Mouse (Mus musculus) CH12.LX (cell line): ENCODE data around the gene Emc9. TPM values are rescaled to one million over a fixed set of nuclear protein-coding genes. Genes with fewer than 3 reads are reported as not detected.

ENCODE experiments used
- DNase-seq: peaks from one replicate; pipeline ENCODE4 v3.0.0-alpha.2; 2013; ENCODE audit errors: extremely low read depth
- H3K27ac ChIP-seq: 2 replicates; pipeline ENCODE4 v1.5.1; 2012; ENCODE audit warnings: low read depth, mild to moderate bottlenecking, control low read depth, moderate library complexity; ENCODE audit not compliant: insufficient read depth
- H3K27me3 ChIP-seq: replicated peaks from 2 replicates; pipeline ENCODE3; 2012; ENCODE audit warnings: inconsistent platforms
- H3K36me3 ChIP-seq, 2 experiments: replicated peaks in 1 of 2; 2 replicates each; pipeline versions ENCODE3 to v1.6.1; 2012; ENCODE audit warnings: inconsistent platforms in 1 of 2, low read length in 1 of 2, mild to moderate bottlenecking in 1 of 2, mixed read lengths in 1 of 2, moderate library complexity in 1 of 2; ENCODE audit not compliant: control insufficient read depth in 1 of 2, insufficient read depth in 1 of 2
- H3K4me1 ChIP-seq, 2 experiments: 2 replicates each; pipeline ENCODE4 v1.6.1; 2012; ENCODE audit warnings: inconsistent platforms in 1 of 2, moderate library complexity in 1 of 2; ENCODE audit not compliant: insufficient read depth in 2 of 2, control insufficient read depth in 1 of 2
- H3K4me2 ChIP-seq: 2 replicates; pipeline ENCODE4 v1.6.1; 2012; ENCODE audit warnings: low read depth, mild to moderate bottlenecking, control low read depth; ENCODE audit not compliant: poor library complexity, insufficient read depth, severe bottlenecking
- H3K4me3 ChIP-seq, 3 experiments: fragments of 150-350 bp in 1 of 3; sonication (generic) in 1 of 3; replicated peaks in 1 of 3; 2 replicates each; pipeline versions ENCODE3 to v1.5.1; 2011 to 2012; ENCODE audit warnings: low read depth in 2 of 3, low read length in 2 of 3, mild to moderate bottlenecking in 2 of 3, moderate library complexity in 2 of 3, control low read depth in 1 of 3, improper control_type of control experiment in 1 of 3, inconsistent platforms in 1 of 3, mixed read lengths in 1 of 3; ENCODE audit not compliant: poor library complexity in 1 of 3
- H3K79me2 ChIP-seq: replicated peaks from 2 replicates; pipeline ENCODE4 v1.6.1; 2012; ENCODE audit warnings: mild to moderate bottlenecking, moderate library complexity; ENCODE audit not compliant: control insufficient read depth, poor library complexity, insufficient read depth, severe bottlenecking; ENCODE audit errors: extremely low read depth
- H3K9ac ChIP-seq: 2 replicates; pipeline ENCODE4 v1.6.1; 2012; ENCODE audit warnings: low read depth, mild to moderate bottlenecking, control low read depth, moderate library complexity; ENCODE audit not compliant: insufficient read depth
- H3K9me3 ChIP-seq: replicated peaks from 2 replicates; pipeline ENCODE3; 2012; ENCODE audit warnings: low read length, inconsistent platforms, mixed read lengths
- BHLHE40 ChIP-seq: IDR thresholded peaks from 2 replicates; pipeline ENCODE4 v1.6.1; 2011; ENCODE audit warnings: mild to moderate bottlenecking, low read depth, low read length, improper control_type of control experiment
- CTCF ChIP-seq, 2 experiments: IDR thresholded peaks in 1 of 2; conservative IDR thresholded peaks in 1 of 2; 2 replicates each; pipeline ENCODE4 v1.5.1; 2011 to 2012; ENCODE audit warnings: low read depth in 2 of 2, low read length in 2 of 2, improper control_type of control experiment in 1 of 2, inconsistent platforms in 1 of 2, mild to moderate bottlenecking in 1 of 2, moderate library complexity in 1 of 2
- JUN ChIP-seq: IDR thresholded peaks from 2 replicates; pipeline ENCODE4 v1.6.1; 2011; ENCODE audit warnings: low read depth, mild to moderate bottlenecking, low read length, improper control_type of control experiment, moderate library complexity; ENCODE audit not compliant: insufficient read depth
- MAZ ChIP-seq: IDR thresholded peaks from 2 replicates; pipeline ENCODE4 v1.6.1; 2012; ENCODE audit warnings: low read depth, mild to moderate bottlenecking, inconsistent platforms, low read length, improper control_type of control experiment, moderate library complexity
- MEF2A ChIP-seq: IDR thresholded peaks from 2 replicates; pipeline ENCODE4 v1.6.1; 2014; ENCODE audit warnings: low read depth, mild to moderate bottlenecking, inconsistent platforms, low read length, improper control_type of control experiment, borderline replicate concordance
- RAD21 ChIP-seq: IDR thresholded peaks from 2 replicates; pipeline ENCODE4 v1.6.1; 2011; ENCODE audit warnings: low read depth, mild to moderate bottlenecking, low read length, improper control_type of control experiment, moderate library complexity
- SIN3A ChIP-seq: IDR thresholded peaks from 2 replicates; pipeline ENCODE4 v1.6.1; 2012; ENCODE audit warnings: low read length, improper control_type of control experiment, inconsistent platforms
- SMC3 ChIP-seq: IDR thresholded peaks from 2 replicates; pipeline ENCODE4 v1.6.1; 2011; ENCODE audit warnings: low read depth, low read length, improper control_type of control experiment
- USF2 ChIP-seq: conservative IDR thresholded peaks from 2 replicates; pipeline ENCODE4 v1.6.1; 2011; ENCODE audit warnings: low read depth, low read length, improper control_type of control experiment
- dilution Hi-C: fragments of 300-500 bp; cut with MboI; formaldehyde crosslinking; loops from 2 replicates; pipeline ENCODE4 v1.14.3; 2020; ENCODE audit warnings: low sequenced_read_pairs; ENCODE audit not compliant: extremely low pct_unique_long_range_greater_than_20kb, extremely low pct_ligation_motif_present
- in situ Hi-C: fragments of 300-500 bp; cut with MboI; formaldehyde crosslinking; loops from 3 replicates; pipeline ENCODE4 v1.14.3; 2019; ENCODE audit warnings: low sequenced_read_pairs, low pct_ligation_motif_present, low pct_unique_long_range_greater_than_20kb, mixed read lengths
- polyA plus RNA-seq: library from polyadenylated mRNA; unstranded; fragments of >175 nt; gene quantifications from 2 replicates; pipeline ENCODE4 v1.2.1, GENCODE M21; 2012; ENCODE audit warnings: low read depth; ENCODE audit not compliant: insufficient read length
- total RNA-seq, 2 experiments: library from RNA; depleted of rRNA; stranded (reverse); fragments of 300-350 nt in 1 of 2; fragments of >200 nt in 1 of 2; gene quantifications; 2 replicates each; pipeline ENCODE4 v1.2.3; 2012 to 2014

Emc9 gene
- total and polyA plus RNA-seq, 3 experiments: 1.7 to 9.6 (median 4.2) TPM

- dilution Hi-C loops: no loop called here
- Histone ChIP-seq H3K9me3 (no peaks in the 10 kb centered on the region), H3K4me1 (peaks cover 7 to 13% of the 10 kb centered on the region in 2 experiments), H3K9ac (no peak overlapping the region), H3K4me3 (no peak overlapping the region), H3K4me2 (no peak overlapping the region), H3K27me3 (no peaks in the 10 kb centered on the region)
- no peak for DNase-seq
- in situ Hi-C loops: no loop called here
- TF ChIP-seq SMC3 (peak; percentile 34), CTCF (conservative IDR thresholded peaks at IDR 0.05 in 1 of 2, IDR thresholded peaks at IDR 0.05 in 1 of 2; ENCODE audit: low read depth in 2 of 2, low read length in 2 of 2) (peak in 1 of 2 experiments; percentile 54; a peak in 2 of 4 replicates), USF2 (no peak), RAD21 (peak; percentile 48)
- TF ChIP-seq, all 38 proteins: peak for 3
- Histone ChIP-seq H3K79me2 (0 out of 2 replicates have a peak, but pooled peaks cover 4% of the 10 kb centered on the region), H3K27ac (no peak overlapping the region), H3K36me3 (peaks cover 54 to 86% of the 10 kb centered on the region in 2 experiments)
These were observed 19.4 kb downstream of the Emc9 start for GRCm38 (mm10) chr14:55565748-55566147.

GRCm38 (mm10) chr14:55563249-55563648, 21.9 kb downstream of the Emc9 start:
- in situ Hi-C loops (no loop called here), dilution Hi-C loops (no loop called here)
- DNase-seq: no peak
- Histone ChIP-seq H3K9ac (no peak overlapping the region), H3K4me3 (no peak overlapping the region), H3K27me3 (no peaks in the 10 kb centered on the region), H3K4me1 (peaks cover 7 to 16% of the 10 kb centered on the region in 2 experiments), H3K4me2 (no peak overlapping the region), H3K27ac (no peak overlapping the region), H3K9me3 (no peaks in the 10 kb centered on the region), H3K79me2 (peaks cover 5% of the 10 kb centered on the region; the same call in 1 of the 2 replicates), H3K36me3 (peaks cover 41 to 64% of the 10 kb centered on the region in 2 experiments)
- TF ChIP-seq SMC3 (no peak), SIN3A (no peak), JUN (no peak), MEF2A (no peak)

DNA sequence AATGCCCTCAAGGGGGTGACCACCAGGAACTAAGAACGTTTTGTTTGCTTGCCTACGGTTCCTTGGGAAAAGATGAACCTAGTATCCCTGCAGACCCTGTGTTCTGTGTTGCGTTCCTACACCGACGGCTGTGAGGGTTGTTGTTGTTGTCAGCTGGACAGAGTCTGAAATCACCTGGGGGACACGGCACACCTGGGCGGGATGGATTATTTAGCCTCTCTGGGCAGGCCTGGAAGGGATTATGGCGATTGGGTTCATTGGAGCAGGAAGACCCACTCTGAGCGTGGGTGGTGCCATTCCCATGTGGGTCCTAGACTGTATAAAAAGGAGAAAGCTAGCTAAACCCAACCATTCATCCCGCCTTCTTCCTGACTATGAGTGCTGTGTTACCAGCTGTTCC, 23.2 kb downstream of the Emc9 start:
- dilution Hi-C loops (no loop called here), in situ Hi-C loops (no loop called here)
- Histone ChIP-seq H3K27ac (no peak overlapping the region), H3K9me3 (no peaks in the 10 kb centered on the region), H3K4me1 (peaks cover 9 to 25% of the 10 kb centered on the region in 2 experiments), H3K4me3 (no peak overlapping the region), H3K36me3 (peaks cover 31 to 50% of the 10 kb centered on the region in 2 experiments), H3K27me3 (no peaks in the 10 kb centered on the region), H3K4me2 (no peak overlapping the region), H3K79me2 (peaks cover 6% of the 10 kb centered on the region; the same call in 1 of the 2 replicates), H3K9ac (no peak overlapping the region)
- TF ChIP-seq BHLHE40 (no peak), SIN3A (no peak), MAZ (no peak)
- no peak for DNase-seq
